Mouse (Mus musculus) thymus, postnatal 0 days (tissue): ENCODE measurements at regions not wholly inside any gene's neighbourhood (a gene's known extent, or its start where the extent isn't known, plus 50 kb on each side); places are given as distances from the start of the nearest gene placed in this dataset.

Experiments used
- DNase-seq: peaks from one replicate; pipeline ENCODE4 v3.0.0-alpha.2; 2015; ENCODE audit warnings: low spot score

DNA sequence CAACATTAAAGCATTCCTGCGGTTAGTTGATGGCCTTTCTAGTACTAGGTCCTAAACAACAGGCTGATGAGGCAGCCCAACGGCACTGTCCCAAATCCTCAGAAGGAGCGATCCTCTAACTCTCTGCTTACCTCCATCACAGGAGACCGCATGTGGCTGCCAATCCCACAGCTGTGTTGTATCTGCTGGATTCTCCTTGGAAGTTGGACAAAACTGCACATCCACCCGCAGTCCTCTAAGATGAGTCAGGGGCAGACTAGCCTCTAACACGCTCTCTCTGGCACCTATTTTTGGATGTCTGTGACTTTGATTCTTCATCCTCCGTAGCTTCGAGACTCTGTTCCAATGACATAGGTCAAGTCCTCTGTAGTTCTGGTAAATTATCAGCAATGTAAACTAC is 432.5 kb downstream of the Fgf9 start:
- no peak for DNase-seq

DNA sequence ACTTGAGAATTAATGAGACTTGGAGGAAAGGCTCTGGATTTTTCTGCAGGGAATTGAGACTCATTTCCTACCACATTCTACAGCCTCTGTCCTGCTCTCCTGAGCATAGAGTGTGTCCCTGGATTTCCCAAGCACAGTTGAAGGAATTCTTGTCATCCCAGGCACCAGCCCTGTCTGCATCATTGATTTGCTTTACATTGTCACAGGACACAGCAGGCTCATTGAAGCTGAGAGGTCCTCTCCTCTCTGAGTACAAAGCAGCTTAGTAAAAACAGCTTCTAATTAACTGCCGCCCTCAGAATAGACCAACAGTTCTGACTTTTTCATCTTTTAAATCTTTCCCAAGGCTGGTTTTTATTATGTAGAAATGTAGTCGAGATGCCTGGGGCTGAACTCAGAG is 429.7 kb downstream of the Fgf9 start:
- DNase-seq: no peak

DNA sequence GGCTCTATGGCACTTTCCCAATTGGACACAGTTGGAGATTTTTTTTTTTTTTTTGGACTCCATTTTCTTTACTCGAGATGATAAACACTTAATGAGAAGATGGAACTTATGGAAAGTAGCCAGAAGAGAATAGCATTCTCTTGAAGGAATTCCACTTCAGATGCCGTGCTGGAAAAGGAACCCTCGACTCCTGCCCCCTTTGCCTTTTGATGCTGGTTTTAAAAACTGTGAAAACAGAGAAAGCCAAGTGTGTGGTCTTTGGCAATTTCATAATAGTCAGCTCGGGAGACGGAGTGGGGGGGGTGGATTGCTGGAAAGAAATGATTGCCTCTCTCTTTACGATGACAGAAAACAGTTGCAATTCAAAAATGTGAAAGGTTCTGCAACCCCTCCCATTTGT is 429.2 kb downstream of the Fgf9 start:
- no peak for DNase-seq

DNA sequence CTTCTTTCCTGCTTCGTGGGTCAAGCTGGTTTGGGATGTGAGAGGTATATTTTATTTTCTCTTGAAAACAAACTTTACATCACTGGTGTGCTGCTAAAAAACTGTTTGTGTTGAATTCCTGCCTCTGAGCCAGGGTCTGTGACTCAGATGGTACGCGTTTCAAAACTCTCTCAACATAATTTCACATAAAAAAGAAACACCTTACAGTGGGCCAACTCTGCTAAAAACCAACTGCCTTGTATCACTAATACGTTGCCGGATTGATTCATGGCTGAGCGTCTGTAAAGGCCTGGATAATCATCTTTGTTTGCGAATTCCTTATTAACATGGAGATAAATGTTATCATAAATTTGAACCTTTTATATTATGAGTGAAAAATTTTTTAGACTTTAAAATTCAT is 428.7 kb downstream of the Fgf9 start:
- no peak for DNase-seq

DNA sequence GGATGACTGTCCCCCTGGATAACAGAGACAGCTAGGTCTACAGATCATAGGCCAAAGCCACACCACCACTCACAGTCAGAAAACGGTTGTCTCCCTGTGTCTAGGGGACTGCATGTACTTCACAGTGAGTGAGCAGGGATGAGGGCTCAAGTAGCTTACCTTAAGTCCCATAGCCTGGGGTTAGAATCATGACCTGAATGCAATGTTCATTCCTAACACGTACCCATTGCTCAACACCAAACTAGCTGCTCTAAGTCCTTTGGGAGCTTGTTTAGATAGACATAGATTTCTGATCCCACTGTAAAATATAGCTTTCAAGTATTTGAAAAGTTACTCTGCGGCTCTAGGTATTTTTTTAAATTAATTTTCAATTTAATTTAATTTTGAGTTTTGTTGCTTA is 426.6 kb downstream of the Fgf9 start:
- DNase-seq: no peak

DNA sequence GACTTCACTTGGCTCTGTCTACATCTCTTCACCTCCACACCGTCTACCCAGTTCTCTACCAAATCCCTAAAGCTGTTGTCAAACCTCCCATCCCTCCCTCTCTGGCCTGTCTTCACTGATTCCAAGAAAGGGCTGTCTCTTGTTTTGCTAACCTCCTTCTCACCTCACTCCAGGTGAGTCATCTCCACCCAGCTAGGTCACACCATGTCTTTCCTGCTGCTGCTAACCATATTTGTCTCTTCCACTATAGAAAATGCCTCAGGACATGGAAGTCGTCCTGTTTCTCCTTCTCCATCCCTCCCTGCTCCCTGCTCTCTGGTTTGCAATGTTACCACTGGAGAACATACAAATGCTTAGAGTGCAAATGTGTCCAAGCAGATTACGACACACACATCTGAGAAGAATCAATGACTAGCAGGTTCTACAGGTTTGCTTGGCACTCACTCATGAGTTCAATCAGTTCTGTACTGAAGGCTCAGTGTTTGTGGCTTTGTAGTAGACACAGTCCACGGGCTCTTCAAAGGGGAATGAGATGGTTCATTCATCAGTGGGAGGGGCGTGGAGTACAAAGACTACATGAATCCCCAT is 424.1 kb downstream of the Fgf9 start:
- no peak for DNase-seq

DNA sequence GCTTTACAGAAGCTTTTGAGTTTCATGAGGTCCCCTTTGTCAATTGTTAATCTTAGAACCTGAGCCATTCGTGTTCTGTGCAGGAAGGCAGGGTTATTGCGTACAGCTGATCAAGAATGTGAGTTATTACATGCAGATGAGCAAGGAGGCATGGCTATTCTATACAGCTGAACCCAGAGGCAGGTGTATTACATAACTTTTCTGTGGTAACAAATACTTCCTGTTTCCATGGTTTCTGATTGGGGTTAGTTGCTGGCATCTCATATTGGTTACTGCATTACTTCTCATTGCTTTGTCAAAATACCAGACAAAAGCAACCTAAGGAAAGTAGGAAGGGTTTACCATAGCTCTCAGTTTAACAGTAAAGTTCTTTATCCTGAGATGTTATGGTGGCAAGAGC is 421.8 kb downstream of the Fgf9 start:
- no peak for DNase-seq

DNA sequence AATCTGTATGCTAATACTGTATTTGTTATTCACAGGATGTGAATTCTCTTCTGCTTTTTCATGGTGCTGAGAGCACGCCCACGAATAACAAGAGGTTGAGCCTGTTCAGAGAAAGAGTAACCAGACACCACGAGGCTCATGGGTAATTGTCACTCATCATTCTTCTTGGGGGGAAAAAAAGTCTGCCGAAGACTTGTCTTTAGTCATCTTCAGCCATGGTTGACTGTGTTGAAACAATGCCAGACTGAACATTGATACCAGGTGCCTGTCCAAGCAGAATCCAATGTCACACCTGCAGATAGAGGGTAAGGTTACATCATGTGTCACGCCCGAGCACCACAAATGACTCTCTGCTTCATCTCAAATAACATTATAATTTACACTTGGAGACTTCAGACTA is 418.5 kb downstream of the Fgf9 start:
- DNase-seq: no peak

DNA sequence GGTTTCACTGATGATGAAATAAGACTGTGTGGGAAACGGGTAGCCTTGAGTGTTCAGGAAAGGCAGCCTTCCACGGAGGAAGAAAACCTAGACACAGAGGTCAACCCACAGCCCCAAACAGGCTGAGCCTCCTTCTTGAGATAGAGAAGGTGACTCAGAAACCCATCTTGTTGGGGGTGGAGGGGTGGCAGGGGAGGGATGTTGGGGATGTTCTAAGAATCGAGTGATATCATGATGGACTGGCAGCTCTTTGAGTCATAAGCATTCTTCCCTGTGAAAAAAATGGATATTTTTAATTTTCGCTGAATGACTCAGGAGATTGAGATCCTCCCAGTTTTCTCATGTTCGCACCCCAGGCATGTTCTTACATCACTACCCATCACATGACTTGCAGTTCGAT is 417.5 kb downstream of the Fgf9 start:
- no peak for DNase-seq

DNA sequence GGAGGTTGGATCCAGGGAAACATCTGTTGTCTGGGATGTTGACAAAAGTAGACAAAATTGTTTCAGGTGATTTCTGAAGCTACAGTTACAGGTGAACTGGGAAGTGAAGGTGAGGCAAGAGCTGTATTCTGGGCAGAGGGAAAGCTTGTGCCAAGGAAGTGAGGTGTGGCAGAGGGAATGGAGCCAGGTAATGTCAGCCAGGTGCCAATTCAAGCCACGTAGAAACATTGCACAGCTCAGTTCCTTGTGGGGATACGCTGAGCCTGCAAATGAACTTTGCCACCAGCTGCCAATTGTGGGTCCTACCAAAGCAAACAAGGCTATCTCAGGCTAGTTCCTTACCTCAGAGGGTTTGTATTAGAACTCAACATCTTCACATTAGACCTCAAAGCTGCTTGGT is 410.1 kb downstream of the Fgf9 start:
- no peak for DNase-seq

DNA sequence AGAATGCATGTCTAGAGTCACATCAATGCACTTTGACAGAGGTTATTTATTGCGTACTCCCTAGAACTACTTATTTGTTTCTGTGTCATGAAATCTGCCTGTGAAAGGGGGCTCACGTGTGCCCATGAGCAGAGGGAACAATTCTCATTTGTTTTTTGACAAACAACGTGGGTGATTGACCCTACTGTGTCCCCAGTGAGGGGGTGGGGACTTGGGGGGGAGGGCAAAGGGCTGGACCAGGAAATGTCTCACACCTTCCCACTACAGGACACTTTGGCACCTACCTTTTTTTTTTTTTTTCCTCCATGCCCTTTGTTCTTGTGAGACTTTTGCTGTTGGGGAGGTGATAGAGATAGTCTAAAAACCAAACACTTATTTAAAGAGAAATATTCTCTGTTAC is 400.3 kb downstream of the Fgf9 start:
- no peak for DNase-seq

DNA sequence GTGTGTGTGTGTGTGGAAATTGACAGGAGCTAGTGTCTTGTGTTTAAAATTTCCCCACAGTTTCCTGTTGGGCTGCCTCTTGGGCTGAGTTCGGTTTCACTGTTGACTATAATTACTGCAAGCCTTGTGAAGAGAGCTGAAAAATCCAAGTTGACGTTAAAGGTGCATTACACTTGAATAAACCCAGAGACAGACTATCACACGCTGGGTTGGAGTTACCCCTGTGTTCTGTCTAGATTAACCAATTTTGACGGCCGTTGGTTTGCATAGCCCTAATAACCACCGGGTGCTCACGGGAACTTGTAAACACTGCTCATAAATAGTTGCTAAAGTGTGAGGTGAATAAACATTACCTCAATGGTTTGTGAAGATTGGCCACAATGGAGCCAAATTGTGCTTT is 398.1 kb downstream of the Fgf9 start:
- no peak for DNase-seq

DNA sequence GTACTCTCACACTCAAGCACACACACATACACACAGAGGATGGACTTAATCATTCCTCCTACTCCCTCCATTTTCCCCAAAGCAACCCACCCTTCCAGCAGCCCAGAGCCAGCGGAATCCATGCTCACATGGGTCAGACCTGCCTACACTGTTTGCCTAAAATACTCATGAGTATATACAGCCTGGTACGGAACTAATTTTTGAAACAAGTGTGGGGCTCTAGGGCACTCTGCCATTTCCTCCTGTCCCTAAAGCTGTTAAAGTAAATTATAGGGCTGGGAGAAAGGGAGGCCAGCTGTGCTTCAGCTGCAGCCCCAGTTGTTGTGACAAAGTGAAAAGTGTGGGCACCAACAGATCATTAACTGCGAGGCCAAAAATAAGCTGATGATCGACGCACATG is 397.5 kb downstream of the Fgf9 start:
- DNase-seq: no peak

DNA sequence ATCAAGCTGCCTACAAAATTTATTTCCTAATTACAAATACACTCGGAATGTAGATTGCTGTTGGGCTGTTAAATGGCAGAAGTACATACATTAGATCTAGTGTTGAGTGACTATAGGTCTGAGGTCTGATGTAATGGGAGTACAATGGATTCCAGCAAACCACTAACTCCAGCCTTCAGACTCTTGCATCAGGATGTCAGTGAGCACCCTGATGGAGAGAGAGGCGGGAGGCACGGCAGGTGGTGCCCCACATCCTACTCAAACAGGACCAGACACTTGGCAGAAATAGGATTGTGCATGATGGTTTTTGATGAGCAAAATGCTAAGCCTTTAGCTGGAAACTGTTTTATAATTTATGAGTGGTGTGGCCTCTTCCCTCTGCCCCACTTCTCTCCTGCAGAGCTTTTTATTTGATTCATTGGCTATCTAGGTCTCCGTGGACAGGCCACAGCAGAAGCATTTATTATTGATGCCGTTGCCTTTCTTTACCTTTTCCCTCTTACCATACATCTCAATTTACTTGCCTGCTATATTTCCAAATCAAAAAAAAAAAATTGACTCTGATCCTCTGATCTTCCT is 376.5 kb downstream of the Fgf9 start:
- DNase-seq: no peak

DNA sequence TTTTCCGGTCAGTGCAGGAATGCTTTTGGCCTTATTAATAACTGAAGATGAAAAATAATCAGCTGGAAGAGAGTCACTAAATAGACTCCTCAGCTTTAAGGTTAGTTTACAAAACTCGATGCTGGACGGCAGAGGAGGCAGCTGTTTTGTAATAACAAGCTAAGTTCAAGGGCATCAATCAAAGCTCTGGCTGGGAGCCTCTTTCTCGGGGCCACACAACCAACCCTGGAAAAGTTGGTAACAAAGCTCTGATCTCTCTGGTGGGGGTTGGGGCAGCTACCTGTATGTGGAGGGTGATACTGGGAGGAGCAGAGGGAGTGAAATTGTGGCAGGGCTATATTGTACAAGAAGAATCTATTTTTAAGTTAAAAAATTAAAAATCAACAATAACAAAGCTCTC is 374.1 kb downstream of the Fgf9 start:
- no peak for DNase-seq

DNA sequence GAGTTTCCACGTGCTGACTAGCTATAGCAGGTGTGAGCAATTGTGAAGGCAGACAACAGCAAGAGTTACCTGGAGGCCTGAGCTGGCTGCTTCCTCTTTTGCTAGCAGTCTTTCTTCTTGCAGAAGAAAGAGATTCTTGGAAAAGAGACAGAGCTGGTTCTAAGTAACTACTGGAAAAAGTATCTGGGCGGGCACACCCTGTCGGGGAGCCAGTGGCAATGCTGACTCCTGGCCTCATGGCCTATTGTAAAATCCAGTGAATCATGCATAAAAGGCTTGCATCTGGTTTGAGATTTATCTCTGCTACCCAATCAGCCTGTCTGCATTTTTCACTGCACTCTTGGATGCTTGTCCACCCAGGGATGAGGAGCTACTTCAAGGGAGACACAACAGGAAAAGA is 372.2 kb downstream of the Fgf9 start:
- no peak for DNase-seq

DNA sequence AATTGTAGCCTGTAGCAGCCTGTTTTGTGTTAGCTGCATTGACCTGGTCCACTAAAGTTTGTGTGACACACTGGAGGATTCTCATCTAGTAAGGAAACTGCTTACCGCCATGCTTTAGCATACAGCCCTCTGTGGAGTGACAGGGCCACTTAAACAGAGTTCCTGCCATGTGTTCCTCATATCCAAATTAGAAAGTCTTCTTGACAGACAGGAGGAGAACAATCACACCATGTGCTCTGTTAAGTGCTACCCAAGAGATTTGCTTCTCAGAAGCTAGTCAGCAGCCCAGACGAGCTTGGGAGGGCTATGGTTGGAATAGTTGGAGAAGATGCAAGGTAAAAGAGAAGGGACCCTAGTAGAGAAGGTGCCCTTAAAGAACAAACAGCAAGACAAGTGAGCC is 369.6 kb downstream of the Fgf9 start:
- DNase-seq: no peak

DNA sequence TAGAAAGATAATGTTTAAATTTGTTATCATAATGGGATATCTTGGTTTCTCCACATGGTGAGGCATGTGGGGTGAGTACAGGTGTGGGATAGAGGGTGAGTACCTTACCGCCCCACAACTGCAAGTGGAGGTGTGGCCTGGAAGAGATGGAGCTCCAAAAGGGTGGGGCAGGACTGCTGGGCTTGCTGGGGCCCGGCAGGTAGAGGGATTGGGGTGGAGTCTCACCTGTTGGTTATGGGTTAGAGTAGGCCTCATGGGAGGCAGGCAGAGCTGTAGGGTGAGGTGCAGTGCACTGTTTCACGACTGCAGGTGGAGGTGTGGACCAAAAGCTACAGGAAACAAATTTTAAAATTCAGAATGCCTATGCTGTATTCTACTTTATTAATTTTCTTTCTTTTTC is 365.7 kb downstream of the Fgf9 start:
- DNase-seq: no peak

DNA sequence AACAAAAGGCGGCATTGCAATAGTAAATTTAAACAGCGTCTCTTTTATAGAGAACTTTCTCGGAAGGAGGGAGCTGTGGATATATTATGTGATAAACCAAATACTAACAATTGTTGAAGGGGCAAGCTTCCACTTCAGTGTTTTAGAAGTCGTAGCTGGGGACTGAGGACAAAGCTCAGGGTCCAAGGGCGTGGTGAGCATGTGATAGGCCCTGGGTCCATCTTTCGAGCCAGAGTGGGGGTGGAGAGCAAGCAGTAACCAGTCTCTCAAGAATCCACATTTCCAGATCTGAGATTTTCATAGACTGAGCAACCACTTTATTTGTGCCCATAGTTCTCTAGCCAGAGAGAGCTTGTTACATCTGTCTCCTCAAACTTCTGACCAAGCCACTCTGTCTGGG is 356.1 kb downstream of the Fgf9 start:
- no peak for DNase-seq

DNA sequence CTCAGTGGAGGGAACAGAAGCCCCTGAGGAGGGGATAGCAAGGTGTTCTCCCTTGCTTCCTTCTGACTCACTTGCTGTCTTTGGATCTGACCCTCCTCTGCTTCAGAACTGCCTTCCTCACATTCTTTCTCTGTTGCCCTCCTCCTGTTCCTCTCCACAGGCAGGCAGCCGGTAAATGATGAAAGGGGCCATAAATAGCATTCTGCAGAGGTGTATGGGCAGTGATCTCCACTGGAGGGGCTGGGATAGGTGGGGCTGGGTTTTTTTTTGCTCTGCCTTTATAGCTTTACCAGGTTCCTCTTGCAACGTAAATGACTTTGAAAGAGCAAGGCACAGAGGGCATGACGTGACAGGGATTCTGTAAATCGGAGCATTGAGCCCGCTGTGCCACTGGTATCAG is 351.6 kb downstream of the Fgf9 start:
- no peak for DNase-seq

DNA sequence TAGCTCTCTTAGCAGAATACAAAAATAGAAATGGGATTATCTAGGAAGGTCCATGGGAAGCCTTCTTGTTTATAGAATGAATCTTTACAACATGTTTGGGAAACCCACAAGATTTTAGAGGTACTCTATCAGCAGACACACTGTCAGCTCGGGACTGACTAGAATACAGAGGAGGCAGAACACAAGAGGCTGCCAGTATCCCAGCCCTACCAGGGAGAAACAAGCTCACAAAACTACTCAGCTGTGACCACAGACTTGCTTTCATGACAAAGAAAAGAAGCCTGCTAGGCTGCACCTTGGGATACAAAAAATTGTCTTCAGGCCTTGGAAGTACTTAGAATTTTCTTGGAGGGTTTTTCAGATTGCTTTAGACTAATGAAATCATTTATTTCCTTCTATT is 347.2 kb downstream of the Fgf9 start:
- DNase-seq: no peak

DNA sequence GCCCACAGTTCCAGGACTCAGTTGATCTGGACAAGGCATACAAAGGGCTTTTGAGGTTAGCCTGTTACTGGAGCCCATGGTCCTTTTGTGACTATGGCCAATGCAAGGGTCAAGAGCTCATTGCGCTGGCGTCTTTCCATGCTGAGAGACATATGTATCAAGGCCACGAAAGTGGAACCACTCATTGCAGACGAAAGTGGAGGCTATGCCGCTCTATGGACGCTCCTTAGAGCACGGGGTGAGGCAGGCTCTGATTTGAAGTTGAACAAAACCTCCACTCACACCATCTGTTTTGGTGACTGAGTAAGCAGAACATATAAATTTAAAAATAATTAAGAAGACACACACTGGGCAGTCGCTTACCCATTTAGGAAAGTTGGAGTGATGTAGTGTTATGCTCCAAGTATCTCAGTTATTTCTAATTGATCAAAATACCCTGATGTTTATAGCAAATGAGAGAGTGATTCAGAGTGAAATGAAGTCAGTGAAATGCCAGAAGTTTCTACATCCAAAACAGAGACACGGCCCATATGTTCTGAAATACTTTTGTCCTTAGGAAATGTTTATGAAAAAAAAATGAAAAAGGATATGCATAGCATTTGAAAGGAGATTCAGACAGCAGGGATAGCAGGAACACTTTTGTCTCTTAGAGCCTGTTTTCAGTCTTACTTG is 321.8 kb downstream of the Fgf9 start:
- no peak for DNase-seq

DNA sequence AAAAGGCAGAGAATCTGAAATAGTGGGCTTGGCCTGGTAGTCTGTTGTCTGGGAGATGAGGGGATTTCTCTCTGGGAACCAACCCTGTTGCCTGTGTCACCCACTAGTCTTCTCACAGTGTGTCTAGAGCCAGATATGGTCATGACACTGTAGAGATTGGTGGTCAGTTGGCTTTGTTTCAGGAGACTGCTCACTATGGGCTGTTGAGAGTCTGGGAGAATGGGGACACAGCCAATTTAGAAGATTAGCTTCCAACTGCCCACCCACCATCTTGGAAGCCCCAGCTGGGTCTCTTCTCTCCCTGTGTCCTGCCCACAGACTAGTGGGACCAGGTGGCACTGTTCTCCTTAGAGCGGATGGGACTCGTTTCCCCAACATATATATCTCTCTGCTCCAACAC is 320.4 kb downstream of the Fgf9 start:
- DNase-seq: no peak
